Comparison of ENCODE assay signal across 8 mouse cellular contexts in the genomic region with DNA sequence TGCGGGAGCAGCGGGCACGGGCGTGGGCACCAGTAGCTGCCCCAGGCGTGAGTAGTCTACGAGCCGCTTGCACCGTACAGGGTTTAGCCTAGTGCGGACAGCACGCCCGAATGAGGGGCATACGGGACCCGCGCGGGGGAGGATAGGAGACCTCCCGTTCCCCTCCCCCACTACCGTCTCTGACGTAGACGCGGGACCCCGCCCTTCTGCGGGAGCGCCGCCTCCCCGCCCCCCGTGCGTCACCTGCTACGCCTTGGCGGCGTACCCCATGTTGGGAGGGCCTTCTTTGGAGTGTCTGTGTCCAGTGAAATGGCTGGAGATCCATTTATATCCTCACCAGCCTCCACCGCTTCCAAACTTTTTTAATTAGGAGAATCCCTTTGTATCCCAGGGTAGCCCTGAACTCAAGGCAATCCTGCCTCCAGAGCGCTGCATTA. TPM values are rescaled to one million over a fixed set of nuclear protein-coding genes. Genes with fewer than 3 reads are reported as not detected.
DNase-seq lines count a peak whose midpoint lies in the region; ATAC-seq and TF ChIP-seq lines count a peak whose summit lies in the region.

No protein-coding gene starts in this region.

- peaks cover 46% of the 10 kb centered on the region for H3K4me1 ChIP-seq in G1E (ENCODE audit: insufficient read depth, low read depth, low read length)
- H3K4me1 ChIP-seq in forebrain, postnatal 0 days (ENCODE audit: insufficient read depth), result peaks cover 16% of the 10 kb centered on the region
- peaks cover 15% of the 10 kb centered on the region for H3K4me1 ChIP-seq in lung, embryonic 14.5 days (ENCODE audit: insufficient read depth)

- H3K9me3 ChIP-seq in G1E (replicated peaks), result no peaks in the 10 kb centered on the region
- no peaks in the 10 kb centered on the region for H3K9me3 ChIP-seq in forebrain, postnatal 0 days (ENCODE audit: low read length)
- no peaks in the 10 kb centered on the region for H3K9me3 ChIP-seq in lung, embryonic 14.5 days (ENCODE audit: low read depth, low read length)

- peak overlapping the region; percentile 95 for H3K4me2 ChIP-seq in forebrain, postnatal 0 days (ENCODE audit: low read depth)
- H3K4me2 ChIP-seq in lung, embryonic 14.5 days, result peak overlapping the region; percentile 98

- ATAC-seq in G1E (ENCODE audit: extremely low read depth, insufficient number of reproducible peaks, low FRiP score, poor library complexity, severe bottlenecking), result peak; percentile 35
- ATAC-seq in forebrain, postnatal 0 days, result peak; percentile 36
- peak; percentile 64 for ATAC-seq in lung, embryonic 14.5 days (ENCODE audit: insufficient read depth)
- ATAC-seq in neutrophil, adult 5-6 weeks (ENCODE audit: extremely low read depth, insufficient number of reproducible peaks, low FRiP score, poor library complexity, severe bottlenecking), result peak; percentile 49

- peak; percentile 91 for DNase-seq in G1E (ENCODE audit: low spot score)
- peak; percentile 95 to 98 for DNase-seq in cerebellum, adult 18-20 months
- peak; percentile 96 for DNase-seq in forebrain, postnatal 0 days
- DNase-seq in heart, postnatal 4 days, result peak; percentile 98
- peak; percentile 91 to 94 for DNase-seq in layer of hippocampus, adult 8-10 months (ENCODE audit: low spot score in 2 of 2)
- peak; percentile 97 for DNase-seq in lung, embryonic 14.5 days
- DNase-seq in testis, postnatal 14 days (ENCODE audit: low spot score), result peak; percentile 92

- peak overlapping the region; percentile 83 for H3K9ac ChIP-seq in forebrain, postnatal 0 days
- H3K9ac ChIP-seq in lung, embryonic 14.5 days, result peak overlapping the region; percentile 91

- H3K36me3 ChIP-seq in G1E (replicated peaks), result peaks cover 23% of the 10 kb centered on the region
- peaks cover 9% of the 10 kb centered on the region for H3K36me3 ChIP-seq in forebrain, postnatal 0 days (ENCODE audit: insufficient read depth)
- peaks cover 25% of the 10 kb centered on the region for H3K36me3 ChIP-seq in lung, embryonic 14.5 days (ENCODE audit: insufficient read depth)

- peak overlapping the region; percentile 91 for H3K4me3 ChIP-seq in G1E (ENCODE audit: low read depth, low read length)
- H3K4me3 ChIP-seq in forebrain, postnatal 0 days (ENCODE audit: low read depth, low read length), result peak overlapping the region; percentile 90
- H3K4me3 ChIP-seq in lung, embryonic 14.5 days (ENCODE audit: low read depth, low read length), result peak overlapping the region; percentile 81

- under 1% methylated on average over 30 of the region's 32 CpGs for WGBS in forebrain, postnatal 0 days
- WGBS in lung, embryonic 14.5 days, result under 1% methylated on average over 32 of the region's 32 CpGs

- H3K27ac ChIP-seq in forebrain, postnatal 0 days (ENCODE audit: low read depth, low read length), result peak overlapping the region; percentile 99
- H3K27ac ChIP-seq in lung, embryonic 14.5 days (ENCODE audit: low read depth), result peak overlapping the region; percentile 100

- no peak for TF ChIP-seq CTCF in G1E (IDR thresholded peaks at IDR 0.05; ENCODE audit: low read depth, low read length)
- no peak for TF ChIP-seq CTCF in forebrain, postnatal 0 days (IDR thresholded peaks at IDR 0.05; ENCODE audit: low read depth)
- TF ChIP-seq CTCF in lung, embryonic 14.5 days (IDR thresholded peaks at IDR 0.05; ENCODE audit: low read depth), result no peak

- no peaks in the 10 kb centered on the region for H3K27me3 ChIP-seq in G1E (ENCODE audit: insufficient read depth, low read length)
- no peaks in the 10 kb centered on the region for H3K27me3 ChIP-seq in forebrain, postnatal 0 days (ENCODE audit: insufficient read depth, low read length)
- no peaks in the 10 kb centered on the region for H3K27me3 ChIP-seq in lung, embryonic 14.5 days (ENCODE audit: insufficient read depth, low read length)

RNA-seq across cellular contexts. Expression of gene Hnrnpl, which starts 0.6 kb away (rescaled TPM):
- total RNA-seq in G1E (2014; fragmentation: Nextera tagmentation), result 442 and 470 TPM in 2 replicates
- 251 and 279 TPM in 2 replicates for total RNA-seq in G1E (2017)
- polyA plus RNA-seq in G1E (2012), result 430 and 529 TPM in 2 replicates
- 261 and 264 TPM in 2 replicates for total RNA-seq in forebrain, postnatal 0 days (2014; rRNA removed)
- polyA plus RNA-seq in forebrain, postnatal 0 days (2015; fragmentation: Nextera tagmentation; extraction: Ambion mirVana), result 172 TPM in 2 replicates
- total RNA-seq in heart, postnatal 4 days (2021), result 100 to 1,000 TPM; 549 to 557 TPM
- total RNA-seq in layer of hippocampus, adult 8-10 months (2022), result 100 to 1,000 TPM; 403 to 453 (median 434) TPM
- 254 and 255 TPM in 2 replicates for polyA plus RNA-seq in lung, embryonic 14.5 days (2014; fragmentation: Nextera tagmentation; extraction: Ambion mirVana)
- 300 and 326 TPM in 2 replicates for total RNA-seq in neutrophil, adult 5-6 weeks (2017)

RNA-seq across cellular contexts. Expression of gene Ech1, which starts 16.0 kb away (rescaled TPM):
- 102 and 127 TPM in 2 replicates for total RNA-seq in G1E (2014; fragmentation: Nextera tagmentation)
- 78.5 and 94.3 TPM in 2 replicates for total RNA-seq in G1E (2017)
- 12.9 and 33.1 TPM in 2 replicates for polyA plus RNA-seq in G1E (2012)
- 79.6 and 88.3 TPM in 2 replicates for total RNA-seq in forebrain, postnatal 0 days (2014; rRNA removed)
- 101 and 110 TPM in 2 replicates for polyA plus RNA-seq in forebrain, postnatal 0 days (2015; fragmentation: Nextera tagmentation; extraction: Ambion mirVana)
- total RNA-seq in heart, postnatal 4 days (2021), result 100 to 1,000 TPM; 647 to 783 TPM
- total RNA-seq in layer of hippocampus, adult 8-10 months (2022), result 10 to 100 TPM; 64.2 to 77.6 (median 67.7) TPM
- polyA plus RNA-seq in lung, embryonic 14.5 days (2014; fragmentation: Nextera tagmentation; extraction: Ambion mirVana), result 127 and 133 TPM in 2 replicates
- total RNA-seq in neutrophil, adult 5-6 weeks (2017), result 43.8 and 45.0 TPM in 2 replicates

RNA-seq across cellular contexts. Expression of gene Rinl, which starts 20.2 kb away (rescaled TPM):
- total RNA-seq in G1E (2014; fragmentation: Nextera tagmentation), result 1.8 TPM in 1 of 2 replicates, not detected in the other
- 1.2 and 1.4 TPM in 2 replicates for total RNA-seq in G1E (2017)
- polyA plus RNA-seq in G1E (2012), result 1.4 and 1.8 TPM in 2 replicates
- 2.1 and 2.2 TPM in 2 replicates for total RNA-seq in forebrain, postnatal 0 days (2014; rRNA removed)
- polyA plus RNA-seq in forebrain, postnatal 0 days (2015; fragmentation: Nextera tagmentation; extraction: Ambion mirVana), result 1.6 TPM in 2 replicates
- total RNA-seq in heart, postnatal 4 days (2021), result 1 to 10 TPM; 1.1 to 1.8 TPM
- total RNA-seq in layer of hippocampus, adult 8-10 months (2022), result 1 to 10 TPM; 2.5 to 5.3 (median 3.8) TPM
- 6.8 and 6.9 TPM in 2 replicates for polyA plus RNA-seq in lung, embryonic 14.5 days (2014; fragmentation: Nextera tagmentation; extraction: Ambion mirVana)
- 95.7 and 108 TPM in 2 replicates for total RNA-seq in neutrophil, adult 5-6 weeks (2017)

RNA-seq across cellular contexts. Expression of gene Lgals4, which starts 24.7 kb away (rescaled TPM):
- total RNA-seq in G1E (2014; fragmentation: Nextera tagmentation), result 0.87 and 3.0 TPM in 2 replicates
- total RNA-seq in G1E (2017), result 1.9 and 3.4 TPM in 2 replicates
- 0.22 and 0.68 TPM in 2 replicates for polyA plus RNA-seq in G1E (2012)
- 2.4 and 5.2 TPM in 2 replicates for total RNA-seq in forebrain, postnatal 0 days (2014; rRNA removed)
- 3.3 and 3.5 TPM in 2 replicates for polyA plus RNA-seq in forebrain, postnatal 0 days (2015; fragmentation: Nextera tagmentation; extraction: Ambion mirVana)
- 10 to 100 TPM; 17.8 to 20.8 TPM for total RNA-seq in heart, postnatal 4 days (2021)
- total RNA-seq in layer of hippocampus, adult 8-10 months (2022), result 1 to 10 TPM; 2.4 to 6.9 (median 4.9) TPM
- polyA plus RNA-seq in lung, embryonic 14.5 days (2014; fragmentation: Nextera tagmentation; extraction: Ambion mirVana), result 3.2 and 3.7 TPM in 2 replicates
- total RNA-seq in neutrophil, adult 5-6 weeks (2017), result 25.1 and 34.3 TPM in 2 replicates

RNA-seq across cellular contexts. Expression of gene Nfkbib, which starts 41.7 kb away (rescaled TPM):
- 21.1 and 30.4 TPM in 2 replicates for total RNA-seq in G1E (2014; fragmentation: Nextera tagmentation)
- total RNA-seq in G1E (2017), result 9.5 and 10.7 TPM in 2 replicates
- 109 and 136 TPM in 2 replicates for polyA plus RNA-seq in G1E (2012)
- 18.0 and 19.2 TPM in 2 replicates for total RNA-seq in forebrain, postnatal 0 days (2014; rRNA removed)
- 59.8 and 75.4 TPM in 2 replicates for polyA plus RNA-seq in forebrain, postnatal 0 days (2015; fragmentation: Nextera tagmentation; extraction: Ambion mirVana)
- 10 to 100 TPM; 14.4 to 14.5 TPM for total RNA-seq in heart, postnatal 4 days (2021)
- total RNA-seq in layer of hippocampus, adult 8-10 months (2022), result 10 to 100 TPM; 23.0 to 25.5 (median 24.7) TPM
- polyA plus RNA-seq in lung, embryonic 14.5 days (2014; fragmentation: Nextera tagmentation; extraction: Ambion mirVana), result 31.8 and 37.4 TPM in 2 replicates
- total RNA-seq in neutrophil, adult 5-6 weeks (2017), result 23.5 and 24.3 TPM in 2 replicates

Comparison
In these comparisons a context has a peak if more than half of its experiments do, and no peak if none do; other contexts are left out.
1. Peak in every context shown above with its lines: DNase-seq, ATAC-seq, H3K4me3 ChIP-seq and H3K27ac ChIP-seq.
2. RNA of gene Rinl, which starts 20.2 kb away (total RNA-seq): 95.7 to 108 TPM in neutrophil, adult 5-6 weeks; 2.5 to 5.3 TPM in layer of hippocampus, adult 8-10 months, 2.1 to 2.2 TPM in forebrain, postnatal 0 days, 1.1 to 1.8 TPM in heart, postnatal 4 days and 1.2 to 1.8 TPM in G1E; every median in the first group is over 10 times any median in the second.